Mouse (Mus musculus): ENCODE results near the gene Zfp541.
A peak's percentile ranks its signal among the peaks of the same experiment; 100 is the strongest.

Zfp541 gene

DNA sequence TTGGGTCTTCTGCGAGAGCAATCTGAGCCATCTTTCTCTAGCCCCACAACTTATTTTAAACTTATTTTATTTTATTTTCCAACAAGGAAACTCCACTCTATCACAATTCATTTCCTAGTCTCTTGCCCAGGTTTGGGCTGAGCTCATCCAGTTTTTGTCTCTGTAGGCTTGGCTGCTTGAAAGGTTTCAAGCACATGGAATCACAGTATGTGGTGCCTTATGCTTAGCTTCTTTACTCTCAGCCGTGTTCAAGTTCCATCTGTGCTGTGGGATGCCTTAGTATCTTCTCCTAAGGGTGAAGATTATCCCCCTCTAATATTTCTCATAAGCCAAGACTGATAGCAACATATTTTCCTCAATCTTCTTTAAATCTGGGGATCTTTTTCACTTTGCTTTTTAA, 26.0 kb downstream of the Zfp541 start:
- DNase-seq = no peak

GRCm38 (mm10) chr7:16094592-16094991, 33.0 kb downstream of the Zfp541 start:
- no peak for DNase-seq

GRCm38 (mm10) chr7:16098021-16099017, 36.7 kb downstream of the Zfp541 start, which contains the start of gene Napa:
Gene Napa (plus strand): TSS chr7:16098458.
- peak; percentile 96 to 99 for DNase-seq

GRCm38 (mm10) chr7:16099901-16100300, 38.3 kb downstream of the Zfp541 start:
- DNase-seq = no peak

GRCm38 (mm10) chr7:16101081-16101480, 39.5 kb downstream of the Zfp541 start:
- DNase-seq = no peak

- no peak for DNase-seq
These were observed 40.3 kb downstream of the Zfp541 start for GRCm38 (mm10) chr7:16101726-16102475.

DNA sequence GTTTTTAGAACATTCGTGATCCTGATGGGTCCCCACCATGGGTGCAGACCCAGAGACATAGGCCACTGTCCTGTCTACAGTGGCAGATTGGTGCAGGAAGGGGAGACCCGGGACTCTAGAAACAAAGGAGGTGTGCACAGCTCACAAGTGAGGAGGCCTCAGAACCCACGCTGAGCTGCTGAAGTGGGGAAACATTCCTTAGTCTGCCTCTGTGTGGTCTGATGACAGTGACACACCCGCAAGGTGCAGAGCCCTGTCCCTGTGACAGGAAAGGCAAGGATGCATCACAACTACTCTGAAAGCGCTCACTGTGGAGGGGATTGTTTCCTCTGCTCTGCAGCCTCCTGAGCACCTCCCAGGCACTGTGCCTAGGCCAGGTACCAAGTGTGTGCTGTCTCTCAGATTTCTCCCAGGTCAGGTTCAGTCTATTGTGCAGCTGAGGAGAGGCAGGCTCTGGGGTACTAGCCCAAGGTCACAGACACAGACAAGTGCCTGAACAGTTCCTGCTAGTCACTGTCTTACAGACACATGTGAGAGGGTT, 41.1 kb downstream of the Zfp541 start:
- DNase-seq = no peak

GRCm38 (mm10) chr7:16103760-16104159, 42.1 kb downstream of the Zfp541 start:
- no peak for DNase-seq

DNA sequence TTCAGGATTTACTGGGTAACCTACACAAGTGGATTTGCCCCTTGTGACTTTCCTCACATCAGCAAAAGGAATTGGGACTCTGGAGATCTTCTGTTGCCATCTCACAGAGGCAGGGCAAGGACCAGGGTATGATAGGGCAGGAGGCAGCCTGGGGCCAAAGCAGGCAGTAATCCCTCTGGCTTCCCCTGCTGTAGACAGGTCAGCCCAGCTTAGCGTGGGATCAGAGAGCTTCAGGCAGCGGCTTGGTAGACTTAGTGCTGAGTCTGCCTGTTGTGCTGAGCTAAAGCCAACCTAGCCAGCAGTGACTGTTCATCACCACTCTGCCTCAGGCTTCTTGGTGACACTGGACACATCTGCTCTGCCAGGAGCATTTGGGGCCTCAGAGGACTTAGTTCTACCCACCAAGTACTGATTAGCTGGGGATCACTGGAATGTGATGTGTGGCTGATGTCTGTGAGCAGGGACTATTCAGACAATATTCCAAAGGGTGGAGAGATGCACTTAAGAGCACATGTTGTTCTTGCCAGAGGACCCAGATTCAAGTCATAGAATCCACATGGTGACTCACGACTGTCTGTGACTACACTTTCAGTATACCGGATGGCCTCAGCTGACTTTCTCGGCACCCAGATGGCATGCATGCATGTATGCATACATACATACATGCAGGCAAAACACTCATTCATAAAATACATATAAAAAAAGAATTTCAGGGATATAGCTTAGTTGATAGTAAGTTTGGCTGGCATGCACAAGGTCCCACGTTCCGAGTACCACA, 43.2 kb downstream of the Zfp541 start:
- no peak for DNase-seq

DNA sequence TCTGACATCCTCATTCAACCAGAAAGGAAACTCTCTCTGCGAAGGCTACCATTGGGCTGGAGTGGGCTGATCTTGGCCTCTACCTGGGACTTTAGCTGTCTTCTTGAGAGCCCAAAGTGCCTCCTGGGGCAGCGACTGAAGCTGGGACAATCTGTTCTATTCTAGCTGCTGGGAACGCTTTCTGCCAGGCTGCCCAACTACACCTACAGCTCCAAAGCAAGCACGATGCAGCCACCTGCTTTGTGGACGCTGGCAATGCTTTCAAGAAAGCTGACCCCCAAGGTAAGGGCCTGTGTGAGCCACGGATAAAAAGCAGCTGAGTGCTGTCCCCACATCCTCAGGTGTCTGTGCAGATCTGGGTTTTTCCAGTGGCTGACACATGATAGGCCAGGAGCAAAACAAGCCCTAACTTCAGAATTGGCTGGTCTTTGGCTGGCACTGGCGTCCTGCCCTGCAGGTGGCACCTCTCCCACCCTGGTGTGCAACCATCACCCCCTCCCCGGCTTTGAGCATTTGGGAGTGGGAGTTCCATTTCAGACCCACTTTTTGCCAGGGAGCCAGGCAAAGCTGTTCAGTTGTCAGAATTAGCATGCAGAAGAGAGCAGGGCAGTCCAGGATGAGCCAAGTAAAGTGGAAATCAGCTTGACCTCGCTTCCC, 47.4 kb downstream of the Zfp541 start:
- no peak for DNase-seq

- no peak for DNase-seq
These were observed 48.5 kb downstream of the Zfp541 start for GRCm38 (mm10) chr7:16110158-16110557.

GRCm38 (mm10) chr7:16111284-16112090, 49.9 kb downstream of the Zfp541 start:
- no peak for DNase-seq

- DNase-seq = no peak
These were observed 54.8 kb downstream of the Zfp541 start for GRCm38 (mm10) chr7:16116418-16116817.

GRCm38 (mm10) chr7:16117100-16117499, 55.5 kb downstream of the Zfp541 start:
- no peak for DNase-seq

DNA sequence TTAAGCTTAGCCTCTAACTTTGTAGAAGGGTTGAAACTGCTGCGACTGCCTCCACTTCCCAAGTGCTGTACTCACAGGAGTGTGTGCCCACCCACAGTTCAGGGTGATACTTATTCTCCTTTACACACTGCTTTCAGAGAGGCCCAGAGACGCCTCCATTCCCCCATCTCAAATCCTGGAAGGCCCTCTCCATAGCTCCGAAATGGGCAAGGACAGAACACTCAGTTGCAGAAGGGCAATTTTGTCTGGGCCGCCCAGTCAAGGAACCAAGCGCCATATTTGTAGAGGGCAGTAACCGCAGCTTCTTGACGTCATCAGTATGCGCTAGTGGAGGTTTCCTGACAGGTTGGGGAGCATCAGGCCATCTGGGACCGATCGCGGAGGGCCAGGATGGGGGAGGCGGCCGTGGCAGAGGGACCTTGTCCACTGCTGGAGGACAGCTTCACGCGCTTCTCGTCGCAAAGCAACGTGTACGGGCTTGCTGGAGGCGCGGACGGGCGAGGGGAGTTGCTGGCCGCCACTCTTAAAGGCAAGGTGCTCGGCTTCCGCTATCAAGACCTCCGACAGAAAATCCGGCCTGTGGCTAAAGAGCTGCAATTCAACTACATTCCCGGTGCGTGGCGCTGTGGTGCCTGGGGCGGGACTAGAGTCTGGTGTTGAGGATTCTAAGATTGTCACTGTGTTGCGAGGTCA, 58.1 kb downstream of the Zfp541 start, which contains the start of gene Kptn:
Gene Kptn (plus strand): TSS at position 327 of the 693 bp plus-strand sequence.
- DNase-seq = peak; percentile 84 to 87

- no peak for DNase-seq
These were observed 58.6 kb downstream of the Zfp541 start for GRCm38 (mm10) chr7:16120262-16120600.

DNA sequence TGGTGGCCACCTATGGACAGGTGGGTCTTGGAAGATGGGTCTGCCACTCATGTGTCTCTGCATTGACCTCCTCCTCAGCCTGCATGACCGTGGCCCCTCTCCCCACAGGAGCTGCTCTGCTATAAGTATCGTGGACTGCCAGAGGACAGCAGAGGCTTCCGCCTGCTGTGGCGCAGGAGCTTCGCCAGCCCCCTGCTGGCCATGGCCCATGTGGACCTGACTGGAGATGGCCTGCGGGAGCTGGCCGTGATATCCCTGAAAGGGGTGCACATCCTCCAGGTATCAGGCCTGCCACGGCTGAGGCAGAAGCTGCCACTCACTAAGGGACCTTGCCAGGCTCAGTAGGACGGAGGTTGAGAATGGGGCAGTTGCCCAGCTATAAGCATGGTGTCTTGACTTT, 64.2 kb downstream of the Zfp541 start:
- no peak for DNase-seq

DNA sequence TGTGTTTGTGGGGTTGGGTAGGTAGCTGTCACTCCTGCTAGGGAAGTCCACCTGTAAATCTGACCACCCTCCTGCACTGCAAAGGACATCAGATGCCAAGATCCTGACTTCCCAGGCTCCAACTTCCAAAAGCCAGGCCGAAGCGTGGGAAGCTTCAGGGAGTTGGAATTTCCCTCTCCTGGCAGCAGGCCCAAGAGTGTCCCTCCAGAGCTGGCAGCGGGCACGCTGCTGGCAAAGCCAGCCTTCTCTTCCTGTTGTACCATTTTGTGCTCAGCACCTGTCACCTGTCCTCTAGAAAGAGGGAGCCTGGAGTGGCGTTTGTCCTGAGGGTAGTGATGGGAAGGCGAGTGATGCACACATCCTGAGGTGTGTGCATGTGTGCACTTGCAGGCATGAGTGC, 66.7 kb downstream of the Zfp541 start:
- no peak for DNase-seq

DNA sequence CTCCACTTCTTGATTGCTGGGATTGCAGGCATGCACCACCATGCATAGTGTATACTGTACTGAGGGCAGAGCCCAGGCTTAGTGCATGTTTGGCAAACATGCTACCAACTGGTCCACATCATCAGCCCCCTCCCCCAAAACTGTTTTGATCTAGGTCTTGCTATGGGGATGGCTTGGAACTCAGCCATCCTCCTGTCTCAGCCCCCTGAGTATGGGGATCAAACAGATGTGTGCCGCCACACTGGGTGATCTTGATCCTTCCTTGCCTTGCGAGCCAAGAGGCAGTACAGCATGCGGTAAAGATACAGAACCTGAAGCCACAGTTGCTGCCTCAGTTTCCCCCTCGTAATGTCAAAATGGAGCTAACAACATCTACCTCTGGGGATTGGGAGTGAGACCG, 67.3 kb downstream of the Zfp541 start:
- DNase-seq = no peak

DNA sequence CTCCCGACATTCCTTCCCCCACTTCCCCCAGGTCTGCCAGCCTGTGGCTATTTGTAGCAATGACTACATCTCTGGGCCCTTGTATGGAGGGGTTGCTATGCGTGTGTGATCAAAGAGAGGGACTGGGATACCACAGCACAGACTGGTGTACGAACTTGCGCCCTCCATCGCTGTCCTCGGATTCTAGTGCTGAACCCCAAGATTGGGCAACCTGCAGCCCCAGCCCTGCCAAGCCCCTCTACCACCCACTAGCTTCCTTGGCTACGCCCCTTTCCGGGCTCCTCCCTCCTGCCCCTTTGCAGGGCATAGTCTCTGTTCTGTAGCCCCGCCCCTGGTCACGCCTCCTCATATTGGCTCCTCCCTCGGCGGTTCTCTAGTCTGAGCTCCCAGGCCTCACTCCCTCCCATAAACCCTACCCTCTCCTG, 67.8 kb downstream of the Zfp541 start, which contains the start of gene Slc8a2:
Gene Slc8a2 (plus strand): TSS at position 406 of the 425 bp plus-strand sequence.
- DNase-seq = peak; percentile 48 to 69
